Mouse (Mus musculus): Measurements from ENCODE around the gene Coil. TPM values are rescaled to one million over a fixed set of nuclear protein-coding genes. Genes with fewer than 3 reads are reported as not detected.

The Coil gene
- total RNA-seq, 4 experiments from 2014 or later, result 17.6 to 22.5 (median 19.0) TPM

DNA sequence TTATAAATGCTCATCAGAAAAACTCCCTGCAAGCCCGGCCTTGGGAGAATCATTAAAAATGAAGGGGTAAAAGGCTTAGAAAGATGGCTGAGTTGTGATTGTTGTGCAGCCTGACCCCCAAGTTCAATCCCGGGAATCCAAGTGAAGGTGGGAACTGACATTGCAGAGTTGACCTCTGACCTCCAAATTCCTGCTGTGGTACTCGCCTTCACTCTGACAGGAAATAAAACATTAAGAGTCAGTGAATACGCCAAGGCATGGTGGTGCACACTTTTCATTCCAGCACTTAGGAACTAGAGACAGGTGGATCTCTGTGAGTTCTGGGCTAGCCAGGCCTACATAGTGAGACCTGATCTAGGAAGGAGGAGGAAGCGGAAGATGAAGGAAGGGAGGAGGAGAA lies 35.4 kb downstream of the Coil start:
- no peak for DNase-seq (ENCODE audit: low spot score in 2 of 2)

DNA sequence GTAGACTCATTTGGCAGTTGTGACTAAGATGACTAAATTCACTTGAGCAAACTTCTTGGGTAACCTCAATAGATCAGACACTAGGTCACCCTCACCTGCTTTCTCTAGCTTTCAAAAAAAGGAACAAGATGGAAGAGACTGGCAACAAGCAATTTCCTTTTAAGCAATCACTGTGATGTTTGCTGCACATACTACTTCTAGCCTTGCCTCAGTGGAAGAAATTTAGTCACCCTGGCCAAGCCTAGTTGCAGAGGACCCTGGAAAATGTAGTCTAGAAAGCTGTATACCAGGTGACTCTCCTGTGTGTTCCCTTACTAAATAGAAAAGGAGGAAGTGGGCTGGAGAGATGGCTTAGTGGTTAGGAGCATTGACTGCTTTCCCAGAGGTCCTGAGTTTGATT lies 36.4 kb downstream of the Coil start:
- DNase-seq (ENCODE audit: low spot score in 2 of 2), result no peak

DNA sequence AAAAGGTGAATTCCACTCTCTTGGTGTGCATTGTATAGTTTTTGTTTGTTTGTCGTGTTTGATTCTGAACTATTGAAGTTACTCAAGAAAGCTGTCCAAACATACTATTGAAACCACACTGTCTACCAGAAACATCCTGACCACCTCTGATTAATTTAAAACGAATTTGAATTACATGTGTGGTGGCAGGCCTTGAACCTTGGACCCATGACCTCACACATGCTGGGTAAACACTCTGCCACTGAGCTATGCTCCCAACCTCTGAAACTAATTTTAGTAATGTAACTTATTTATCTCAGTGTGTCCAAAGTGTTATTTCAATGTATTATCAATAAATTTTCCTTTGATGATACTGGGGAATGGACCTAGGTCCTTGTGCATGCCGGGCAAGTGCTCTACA lies 37.5 kb downstream of the Coil start:
- DNase-seq (ENCODE audit: low spot score in 2 of 2), result no peak

DNA sequence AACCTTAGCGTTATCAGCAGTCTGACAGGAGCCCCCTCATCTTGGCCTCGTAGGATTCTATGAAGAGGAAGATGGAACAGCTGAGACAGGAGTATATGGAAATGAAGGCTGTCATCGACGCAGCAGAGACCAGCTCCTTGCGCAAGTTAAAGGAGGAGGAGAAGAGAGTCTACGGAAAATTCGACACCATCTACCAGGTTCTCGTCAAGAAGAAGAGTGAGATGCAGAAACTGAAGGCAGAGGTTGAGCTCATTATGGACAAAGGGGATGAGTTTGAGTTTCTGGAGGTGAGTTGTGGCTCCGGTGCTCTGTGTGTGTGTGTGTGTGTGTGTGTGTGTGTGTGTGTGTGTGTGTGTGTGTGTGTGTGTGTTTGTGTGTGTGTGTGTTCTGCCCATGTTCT lies 39.0 kb downstream of the Coil start:
- no peak for DNase-seq (ENCODE audit: low spot score in 2 of 2)

DNA sequence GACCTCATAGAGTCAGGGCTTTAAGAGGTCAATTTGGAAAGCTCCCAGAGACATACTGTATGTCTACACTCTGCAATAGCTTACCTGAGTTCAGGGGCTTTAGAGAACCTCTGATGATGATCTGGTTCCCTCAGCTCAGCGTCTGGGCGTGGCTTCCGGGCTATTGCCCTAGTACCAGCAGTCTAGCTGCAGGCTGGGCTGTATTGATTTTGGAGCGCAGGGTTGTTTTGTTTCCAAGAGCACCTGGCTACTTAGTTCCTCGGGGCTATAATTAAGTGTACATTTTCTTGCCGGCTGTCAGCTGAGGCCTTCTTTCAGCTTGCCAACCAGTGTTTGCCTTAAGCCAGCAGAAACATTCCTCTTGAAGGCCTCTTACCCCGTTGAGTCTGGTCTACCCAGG lies 39.4 kb downstream of the Coil start:
- no peak for DNase-seq (ENCODE audit: low spot score in 2 of 2)

DNA sequence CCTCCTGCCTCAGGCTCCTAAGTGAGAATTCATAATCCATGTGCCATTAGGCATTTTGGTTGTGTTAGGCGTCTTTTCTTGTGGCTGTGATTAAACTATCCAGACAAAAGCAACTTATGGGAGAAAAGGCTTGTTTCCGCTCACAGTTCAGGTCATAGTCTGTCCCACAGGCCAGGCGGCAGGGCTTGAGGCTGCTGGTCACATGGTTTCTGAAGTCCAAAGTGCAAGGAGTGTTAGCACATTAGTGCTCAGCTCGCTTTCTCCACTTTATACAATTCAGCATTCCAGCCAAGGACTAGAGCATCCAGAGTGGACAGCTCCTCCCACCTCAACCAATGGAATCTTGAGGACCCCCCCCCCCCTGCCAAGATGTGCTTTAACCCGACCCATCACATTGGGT lies 42.2 kb downstream of the Coil start:
- DNase-seq (ENCODE audit: low spot score in 2 of 2), result no peak

DNA sequence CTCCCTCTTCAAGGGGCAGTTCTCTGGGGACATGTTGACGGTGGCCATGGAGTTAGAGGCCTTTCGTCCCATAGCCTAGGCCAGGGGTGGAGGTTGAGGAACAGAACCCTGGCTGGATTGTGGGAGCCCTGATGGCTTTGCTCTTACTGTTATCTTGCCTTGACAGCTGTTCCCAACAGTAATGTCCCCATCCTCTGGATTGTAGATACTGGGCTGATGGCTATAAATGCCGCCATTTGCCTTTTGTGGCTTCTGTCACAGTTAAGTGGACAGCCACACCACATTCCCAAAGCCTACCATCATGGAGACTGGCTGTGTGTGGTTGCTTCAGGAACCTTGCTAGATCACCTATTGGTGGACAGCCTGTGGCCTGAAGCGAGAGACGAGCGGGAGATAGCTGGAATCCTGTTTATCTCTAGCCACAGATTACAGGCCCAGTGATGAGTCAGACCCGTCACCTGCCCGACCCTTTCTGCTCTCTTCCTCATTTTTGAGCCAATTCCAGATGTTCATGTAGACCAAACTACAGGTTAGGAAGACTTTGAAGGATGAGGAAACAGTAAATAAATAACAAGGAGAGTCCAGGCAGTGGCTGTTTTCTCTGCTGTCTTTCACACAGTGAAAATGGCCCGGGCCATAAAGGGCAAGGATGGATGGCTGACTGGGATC lies 47.6 kb downstream of the Coil start:
- DNase-seq (ENCODE audit: low spot score in 2 of 2), result no peak

DNA sequence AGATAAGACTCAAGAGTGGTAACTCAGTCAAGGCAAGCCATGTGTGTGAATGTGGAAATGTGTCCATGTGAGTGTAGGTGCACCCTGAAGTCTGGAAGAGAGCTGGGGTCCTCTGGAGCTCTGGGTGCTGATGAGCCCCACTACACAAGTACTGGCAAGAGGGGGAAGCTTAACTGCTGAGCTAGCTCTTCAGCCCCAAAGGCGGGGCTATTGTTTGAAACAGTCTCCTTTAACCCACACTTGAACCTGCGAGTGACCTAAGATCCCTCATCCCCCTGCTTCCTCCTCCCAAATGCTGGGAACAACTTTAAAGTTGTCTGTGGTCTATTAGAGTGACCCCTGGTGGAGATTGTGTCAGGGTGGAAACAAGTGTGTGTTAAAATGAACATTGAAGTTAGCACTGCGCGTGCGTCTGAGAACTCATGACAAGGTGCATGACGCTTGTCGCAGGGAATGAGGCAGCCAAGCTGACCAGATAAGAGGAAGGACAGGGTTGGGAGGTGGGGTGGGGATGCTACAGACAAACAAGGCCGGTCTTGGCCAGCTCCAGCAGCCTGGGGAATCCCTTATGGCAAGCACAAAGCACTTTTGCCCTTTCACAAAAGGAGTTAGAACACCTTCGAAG lies 50.7 kb downstream of the Coil start:
- no peak for DNase-seq (ENCODE audit: low spot score in 2 of 2)

DNA sequence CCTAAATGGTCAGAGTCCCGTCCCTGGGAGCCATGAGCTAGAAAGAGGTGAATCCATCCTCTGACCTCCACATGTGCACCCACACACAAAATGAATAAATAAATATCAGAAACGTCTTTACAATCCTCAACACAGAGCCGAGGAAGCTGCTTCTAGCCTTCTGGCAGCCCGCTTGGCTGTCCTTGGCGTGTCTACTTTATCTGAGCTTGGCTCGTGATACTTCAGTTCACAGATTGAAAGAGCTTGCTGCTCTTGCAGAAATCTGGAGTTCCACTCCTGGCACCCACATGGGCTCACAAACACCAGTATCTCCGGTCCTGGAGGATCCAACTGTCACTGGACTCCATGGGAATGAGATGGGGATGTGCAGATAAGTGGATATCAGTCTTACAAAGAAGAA lies 51.6 kb downstream of the Coil start:
- DNase-seq (ENCODE audit: low spot score in 2 of 2), result no peak

DNA sequence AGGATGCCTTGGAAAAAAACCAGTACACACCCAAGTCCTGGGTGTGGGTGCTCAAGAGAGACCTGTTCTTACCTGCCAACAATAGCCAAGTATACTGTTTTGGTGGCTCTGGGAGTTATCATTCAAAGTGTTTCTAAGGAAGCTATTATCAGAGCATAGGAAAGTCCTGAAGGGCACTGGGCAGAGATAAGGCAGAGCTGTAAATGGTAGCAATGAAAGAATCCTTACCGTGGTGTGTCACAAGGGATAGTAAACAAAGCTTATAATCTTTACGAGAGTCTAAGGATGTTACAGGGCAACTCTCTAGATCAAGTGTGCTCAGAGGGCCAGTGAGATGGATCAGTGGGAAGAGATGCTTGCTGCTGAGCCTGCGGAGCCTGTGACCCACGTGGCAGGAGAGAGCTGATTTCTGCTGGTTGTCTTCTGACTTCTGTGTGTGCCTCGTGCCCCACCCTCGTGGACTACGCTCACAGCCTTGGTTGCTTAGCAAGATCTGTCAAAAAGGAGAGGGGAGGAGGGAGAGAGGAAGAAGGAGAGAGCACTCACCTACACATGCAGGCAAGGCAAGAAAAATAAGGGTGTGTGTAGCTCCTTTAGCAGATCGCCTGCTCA lies 52.2 kb downstream of the Coil start:
- no peak for DNase-seq (ENCODE audit: low spot score in 2 of 2)

DNA sequence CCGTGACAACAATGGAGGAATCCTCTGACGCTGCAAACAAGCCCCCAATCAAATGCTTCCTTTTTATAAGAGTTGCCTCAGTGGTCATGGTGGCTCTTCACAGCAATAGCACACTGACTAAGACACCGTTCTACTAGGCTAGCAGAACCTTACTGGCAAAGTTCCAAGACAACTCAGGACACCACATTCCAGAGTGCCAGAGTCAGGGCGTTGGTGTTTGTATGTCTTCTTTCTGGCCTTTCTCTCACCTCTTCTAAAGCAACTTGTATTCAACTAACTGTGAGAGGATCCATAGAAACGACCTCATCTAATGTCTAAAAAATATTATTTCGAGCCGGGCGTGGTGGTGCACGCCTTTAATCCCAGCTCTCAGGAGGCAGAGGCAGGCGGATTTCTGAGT lies 53.4 kb downstream of the Coil start:
- no peak for DNase-seq (ENCODE audit: low spot score in 2 of 2)

DNA sequence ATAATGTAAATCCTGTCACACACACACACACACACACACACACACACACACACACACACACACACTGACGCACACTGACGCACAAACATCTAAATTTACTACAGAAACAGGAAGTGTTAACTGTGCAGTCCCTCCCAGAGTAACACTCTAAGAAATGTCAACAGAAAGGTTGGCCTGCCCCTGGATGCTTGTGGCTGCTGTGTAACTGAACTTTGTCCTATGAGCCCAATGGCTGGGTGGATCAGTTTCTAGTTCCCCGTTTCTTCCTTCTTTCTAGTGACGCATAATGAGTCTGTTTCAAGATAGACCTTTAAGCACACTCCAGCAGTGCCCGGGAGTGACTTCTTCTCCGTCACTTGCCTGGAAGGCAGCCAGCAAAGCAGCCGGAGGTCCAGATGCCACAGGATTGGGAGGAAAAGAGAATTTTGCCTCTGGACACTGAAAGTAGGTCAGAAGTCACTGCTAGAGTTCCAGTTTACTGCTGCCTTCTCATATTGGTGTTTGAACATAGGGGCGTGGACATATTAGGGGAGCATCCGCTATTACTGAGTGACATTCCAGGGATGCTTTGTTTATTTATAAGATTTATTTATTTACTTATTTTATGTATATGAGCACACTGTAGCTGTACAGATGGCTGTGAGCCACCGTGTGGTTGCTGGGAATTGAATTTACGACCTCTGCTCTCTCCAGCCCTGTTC lies 54.3 kb downstream of the Coil start:
- no peak for DNase-seq (ENCODE audit: low spot score in 2 of 2)

DNA sequence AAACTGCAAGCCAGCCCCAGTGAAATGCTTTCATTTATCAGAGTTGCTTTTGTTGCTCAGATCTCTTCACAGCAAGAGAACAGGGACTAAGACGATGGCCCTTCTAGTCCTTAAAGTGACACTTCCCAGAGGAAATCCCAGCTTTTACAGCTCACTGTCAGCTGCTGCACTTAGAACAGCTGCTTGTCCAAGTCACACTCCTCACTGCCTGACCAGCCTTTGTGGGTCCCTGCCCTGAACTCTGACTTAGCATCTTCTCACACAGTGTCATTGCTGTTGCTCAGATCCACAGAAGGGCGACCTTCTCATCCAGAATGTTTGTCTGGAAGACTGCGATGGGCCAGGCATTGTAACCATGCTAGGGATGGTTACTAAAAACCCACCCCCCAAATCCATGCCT lies 55.6 kb downstream of the Coil start:
- DNase-seq (ENCODE audit: low spot score in 2 of 2), result no peak

DNA sequence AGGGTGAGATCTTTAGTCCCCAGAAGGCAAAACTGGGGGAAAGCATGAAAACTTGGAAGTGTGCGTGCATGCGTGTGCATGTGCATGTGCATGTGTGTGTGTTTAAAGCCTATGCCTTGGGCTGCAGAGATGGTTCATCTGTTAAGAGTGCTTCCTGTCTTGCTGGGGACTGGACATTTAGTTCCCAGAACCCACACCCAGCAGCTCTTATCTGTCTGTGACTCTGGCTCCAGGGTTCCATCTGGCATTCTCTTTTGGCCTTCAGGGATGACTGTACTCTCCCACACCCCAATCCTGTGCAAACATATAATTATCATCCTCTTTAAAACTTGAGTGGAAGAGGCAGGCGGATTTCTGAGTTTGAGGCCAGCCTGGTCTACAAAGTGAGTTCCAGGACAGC lies 56.1 kb downstream of the Coil start:
- no peak for DNase-seq (ENCODE audit: low spot score in 2 of 2)

DNA sequence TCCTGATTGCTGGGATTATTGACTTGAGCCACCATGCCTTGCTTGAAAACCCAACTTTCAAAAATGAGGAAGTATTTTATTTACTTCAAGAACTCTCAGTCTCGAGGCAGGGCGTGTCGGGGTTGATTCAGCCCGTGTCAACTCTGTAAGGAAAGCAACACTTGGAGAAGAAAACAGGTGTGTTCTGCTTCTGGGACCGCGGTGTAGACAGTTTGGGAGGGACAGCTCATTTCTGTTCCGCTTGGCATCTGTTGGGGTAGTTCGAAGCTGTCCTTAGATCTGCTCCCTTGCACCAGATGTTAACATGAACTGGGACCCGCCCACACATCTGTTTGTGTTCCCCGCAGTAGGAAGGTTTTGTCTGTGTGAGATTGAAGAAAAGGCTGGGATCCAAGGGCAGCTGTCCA lies 57.9 kb downstream of the Coil start:
- no peak for DNase-seq (ENCODE audit: low spot score in 2 of 2)

DNA sequence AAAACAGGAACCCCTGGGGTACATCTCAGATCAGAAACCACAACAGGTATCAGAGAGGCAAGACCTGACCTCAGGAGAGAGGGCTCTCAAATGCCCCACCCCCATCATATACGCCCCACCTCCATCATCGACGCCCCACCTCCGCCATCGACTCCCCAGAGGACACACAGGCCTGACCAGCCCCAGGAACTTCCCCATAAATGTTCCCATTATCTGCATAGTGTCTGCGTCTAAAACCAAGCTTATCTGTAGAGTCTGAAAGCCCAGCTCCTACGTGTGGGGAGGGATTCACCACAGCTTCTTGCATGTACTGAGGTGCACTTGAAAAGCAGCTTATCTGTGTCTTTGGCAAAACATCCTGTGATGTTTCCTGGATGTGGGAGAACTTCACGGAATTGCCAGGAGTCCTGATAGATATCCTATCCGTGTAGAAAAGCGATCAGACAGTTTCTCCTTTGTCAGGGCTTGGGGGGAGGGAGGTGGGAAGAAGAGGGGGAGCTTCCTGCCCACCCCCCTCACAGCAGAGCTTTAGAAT lies 58.9 kb downstream of the Coil start:
- DNase-seq (ENCODE audit: low spot score in 2 of 2), result no peak

DNA sequence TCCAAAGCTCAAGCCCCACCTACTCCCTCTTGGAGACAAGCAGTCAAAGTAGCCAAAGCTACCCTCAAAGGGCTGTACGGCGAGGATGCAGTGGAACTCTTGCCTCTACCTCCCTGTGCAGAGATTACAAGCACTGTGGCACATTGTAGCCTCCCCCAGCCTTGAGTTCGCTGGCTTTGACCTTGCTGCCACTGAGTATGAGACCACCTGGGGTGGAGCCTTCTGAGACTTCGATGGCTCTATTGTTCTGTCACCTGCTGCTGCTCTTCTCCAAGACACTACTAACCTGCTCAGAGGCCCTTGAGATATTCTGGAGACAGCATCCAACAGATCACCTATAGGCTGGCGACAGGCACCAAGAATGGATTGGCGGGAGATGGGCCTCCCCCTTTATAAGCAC lies 60.5 kb downstream of the Coil start:
- DNase-seq (ENCODE audit: low spot score in 2 of 2), result no peak

DNA sequence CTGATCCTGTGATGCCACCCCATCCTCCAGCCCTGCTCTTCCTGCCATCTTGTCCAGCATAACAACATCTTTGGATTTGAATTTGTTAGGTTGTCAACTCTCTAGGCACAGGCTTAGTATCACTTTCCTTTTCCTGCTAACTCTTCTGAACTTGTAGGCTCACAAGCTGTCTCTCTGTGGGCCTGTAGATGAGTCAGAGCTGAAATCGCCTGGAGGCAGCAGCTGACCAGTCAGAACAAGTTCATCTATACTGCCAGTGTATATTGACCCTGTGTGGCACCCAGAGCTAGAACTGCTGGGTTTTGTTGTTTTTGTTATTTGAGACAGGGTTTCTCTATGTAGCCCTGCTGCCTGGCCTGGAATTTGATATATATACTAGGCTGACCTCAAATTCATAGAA lies 61.1 kb downstream of the Coil start:
- DNase-seq (ENCODE audit: low spot score in 2 of 2), result no peak

DNA sequence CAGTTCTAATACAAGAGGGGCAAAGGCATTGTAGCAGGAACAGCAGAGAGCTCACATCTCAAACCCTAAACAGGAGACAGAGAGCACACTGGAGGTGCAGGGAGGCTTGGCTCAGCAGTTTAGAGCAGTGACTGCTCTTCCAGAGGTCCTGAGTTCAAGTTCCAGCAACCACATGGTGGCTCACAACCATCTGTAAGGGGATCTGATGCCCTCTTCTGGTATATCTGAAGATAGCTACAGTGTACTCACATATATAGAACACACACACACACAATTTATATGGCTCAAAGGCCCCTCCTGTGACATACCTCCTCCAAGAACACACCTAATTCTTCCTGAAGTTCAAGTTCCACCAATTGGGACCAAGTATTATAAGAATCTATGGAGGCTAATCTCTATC lies 64.5 kb downstream of the Coil start:
- no peak for DNase-seq (ENCODE audit: low spot score in 2 of 2)

DNA sequence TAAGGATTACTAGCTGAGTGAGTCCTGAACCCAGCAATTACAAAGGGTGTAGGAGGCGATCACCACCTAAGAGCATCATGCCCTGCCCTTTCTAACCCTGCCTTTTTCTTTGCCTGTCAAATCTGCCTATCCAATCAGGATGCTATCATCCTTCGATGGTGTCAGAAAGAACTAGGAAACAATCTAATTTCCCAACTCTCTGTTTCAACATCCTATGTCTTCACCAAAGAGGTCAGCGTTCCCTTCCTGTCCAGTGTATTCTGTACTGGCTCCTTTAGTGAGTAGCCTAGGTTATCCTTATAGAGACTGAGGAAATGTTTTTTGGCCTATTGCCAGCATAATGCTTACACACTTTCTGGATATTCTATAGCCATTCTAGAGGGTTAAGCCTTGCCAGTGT lies 65.5 kb downstream of the Coil start:
- no peak for DNase-seq (ENCODE audit: low spot score in 2 of 2)

DNA sequence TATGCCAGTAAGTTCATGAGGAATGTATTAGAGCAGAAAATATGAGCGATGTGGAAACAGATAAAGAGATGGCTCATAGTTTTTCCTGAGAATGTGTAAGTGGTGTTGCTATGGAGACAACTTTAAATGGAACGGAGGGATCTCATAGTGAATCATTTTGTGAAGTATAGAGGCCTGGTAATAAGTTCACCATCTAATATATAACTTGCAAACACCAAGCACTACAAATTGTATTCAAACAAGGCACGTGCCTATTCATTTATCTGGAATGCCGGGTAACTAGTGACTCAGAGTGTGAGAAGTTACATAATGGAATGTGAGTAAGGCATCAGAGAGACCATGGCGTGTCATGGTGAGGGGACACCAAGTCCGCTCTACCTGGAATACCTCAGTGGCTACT lies 68.4 kb downstream of the Coil start:
- no peak for DNase-seq (ENCODE audit: low spot score in 2 of 2)

DNA sequence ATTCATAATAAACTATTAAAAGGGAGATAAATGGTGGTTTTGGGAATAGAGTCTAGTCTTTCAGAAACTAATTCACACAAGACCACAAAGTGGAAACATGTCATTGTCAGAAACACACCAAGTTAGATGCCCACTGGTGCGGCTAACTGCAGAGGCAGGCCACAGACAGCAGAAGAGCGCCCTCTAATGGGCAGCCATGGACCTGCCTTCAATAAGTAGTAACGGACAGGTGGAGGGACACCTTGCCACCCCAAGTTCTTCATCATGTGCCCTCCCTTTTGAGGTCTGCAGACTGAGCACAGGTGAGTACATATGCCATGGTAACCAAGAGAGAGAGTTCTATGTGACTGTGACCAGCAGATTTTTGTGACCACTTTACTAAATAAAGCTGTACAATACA lies 69.3 kb downstream of the Coil start:
- DNase-seq (ENCODE audit: low spot score in 2 of 2), result peak in 1 of 2 experiments; percentile 35

Measured in layer of hippocampus, adult 8-10 months (tissue).